Comparison of ENCODE assay signal across 8 mouse cellular contexts in the genomic region with DNA sequence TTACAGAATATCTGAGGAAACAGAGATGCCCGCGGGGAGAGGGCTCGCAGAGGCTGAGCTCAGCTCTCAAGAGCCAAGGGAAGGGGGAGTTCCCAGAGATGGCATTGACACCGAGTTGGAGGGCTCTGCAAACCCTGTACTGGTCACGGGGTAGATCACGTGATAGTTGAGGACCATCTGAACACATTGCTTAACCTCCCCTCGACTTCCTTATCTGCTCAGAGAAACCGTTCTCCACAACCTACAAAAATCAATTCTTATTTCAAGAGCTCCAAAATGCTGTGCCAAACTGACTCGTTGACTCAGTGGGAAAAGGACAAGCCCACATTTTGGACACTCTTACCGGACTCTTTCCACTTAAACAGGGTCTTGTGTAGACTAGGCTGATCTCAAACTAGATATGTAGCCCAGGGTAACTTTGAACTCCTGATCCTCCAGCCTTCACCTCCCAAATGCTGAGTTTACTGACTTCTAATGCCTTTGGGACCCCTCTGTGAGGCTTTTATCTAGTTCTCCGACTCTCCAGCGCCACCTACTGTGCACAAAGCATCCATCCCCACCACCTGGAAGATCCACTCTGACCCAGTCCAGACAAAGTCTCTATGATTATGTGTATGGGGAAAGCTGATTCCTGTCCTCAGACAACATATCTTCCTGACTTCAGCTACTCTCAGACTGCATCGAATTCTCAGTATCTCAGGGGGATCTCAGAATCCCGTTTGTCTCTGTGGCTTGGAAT. TPM values are rescaled to one million over a fixed set of nuclear protein-coding genes. Genes with fewer than 3 reads are reported as not detected.
A peak's percentile ranks its signal among the peaks of the same experiment; 100 is the strongest.
DNase-seq lines count a peak whose midpoint lies in the region; ATAC-seq and TF ChIP-seq lines count a peak whose summit lies in the region.

No protein-coding gene starts in this region.

- H3K27me3 ChIP-seq in cerebellum, adult 2 months (ENCODE audit: control insufficient read depth, insufficient read depth, low read length) = no peaks in the 10 kb centered on the region
- no peaks in the 10 kb centered on the region for H3K27me3 ChIP-seq in embryonic facial prominence, embryonic 11.5 days (ENCODE audit: control insufficient read depth, insufficient read depth, low read length)
- H3K27me3 ChIP-seq in intestine, embryonic 15.5 days (replicated peaks) = no peaks in the 10 kb centered on the region

- H3K27ac ChIP-seq in cerebellum, adult 2 months (ENCODE audit: insufficient read depth, low read length) = no peak overlapping the region
- H3K27ac ChIP-seq in embryonic facial prominence, embryonic 11.5 days (replicated peaks; ENCODE audit: low read depth, low read length) = no peak overlapping the region
- no peak overlapping the region for H3K27ac ChIP-seq in intestine, embryonic 15.5 days

- no peaks in the 10 kb centered on the region for H3K9me3 ChIP-seq in embryonic facial prominence, embryonic 11.5 days (replicated peaks; ENCODE audit: control insufficient read depth, low read length)
- H3K9me3 ChIP-seq in intestine, embryonic 15.5 days = no peaks in the 10 kb centered on the region

- H3K9ac ChIP-seq in embryonic facial prominence, embryonic 11.5 days (replicated peaks; ENCODE audit: low read length) = no peak overlapping the region
- H3K9ac ChIP-seq in intestine, embryonic 15.5 days = no peak overlapping the region

- peak in 1 of 2 experiments; percentile 41 for DNase-seq in cerebellum, adult 2 months
- no peak for DNase-seq in cerebellum, adult 11-12 months
- peak; percentile 56 for DNase-seq in urinary bladder, postnatal 14 days (ENCODE audit: low spot score)
- DNase-seq in urinary bladder, postnatal 4 days (ENCODE audit: low spot score in 2 of 2) = no peak
- DNase-seq in embryonic facial prominence, embryonic 11.5 days (ENCODE audit: low spot score) = peak; percentile 74
- DNase-seq in lung, postnatal 25 days (ENCODE audit: low spot score) = peak; percentile 67
- DNase-seq in spleen, postnatal 10 days (ENCODE audit: low spot score in 2 of 2) = peak; percentile 18 to 69

- no peak for TF ChIP-seq POLR2A in cerebellum, adult 2 months (IDR thresholded peaks at IDR 0.05; ENCODE audit: borderline replicate concordance, insufficient read depth, low read length)

- ATAC-seq in embryonic facial prominence, embryonic 11.5 days (replicated peaks; ENCODE audit: insufficient number of reproducible peaks, low FRiP score, low TSS enrichment, low read depth) = no peak
- ATAC-seq in intestine, embryonic 15.5 days = peak; percentile 56

- 27% methylated on average over 14 of the region's 14 CpGs for WGBS in cerebellum, adult 2 months
- WGBS in embryonic facial prominence, embryonic 11.5 days = 56% methylated on average over 14 of the region's 14 CpGs
- WGBS in intestine, embryonic 15.5 days = 53% methylated on average over 14 of the region's 14 CpGs

- H3K4me1 ChIP-seq in cerebellum, adult 2 months (ENCODE audit: control insufficient read depth, insufficient read depth, low read length) = no peaks in the 10 kb centered on the region; the same call in 1 of the 2 replicates
- H3K4me1 ChIP-seq in embryonic facial prominence, embryonic 11.5 days (ENCODE audit: control insufficient read depth, insufficient read depth, low read length) = no peaks in the 10 kb centered on the region
- no peaks in the 10 kb centered on the region for H3K4me1 ChIP-seq in intestine, embryonic 15.5 days (replicated peaks)

- H3K4me3 ChIP-seq in cerebellum, adult 2 months (replicated peaks; ENCODE audit: insufficient read depth, low read depth, low read length) = no peak overlapping the region
- H3K4me3 ChIP-seq in embryonic facial prominence, embryonic 11.5 days (ENCODE audit: low read depth, low read length) = no peak overlapping the region
- H3K4me3 ChIP-seq in intestine, embryonic 15.5 days (replicated peaks) = no peak overlapping the region

- H3K36me3 ChIP-seq in embryonic facial prominence, embryonic 11.5 days (replicated peaks; ENCODE audit: control insufficient read depth, insufficient read depth, low read depth, low read length) = no peaks in the 10 kb centered on the region
- H3K36me3 ChIP-seq in intestine, embryonic 15.5 days = no peaks in the 10 kb centered on the region

- H3K4me2 ChIP-seq in embryonic facial prominence, embryonic 11.5 days (ENCODE audit: low read depth, low read length) = no peak overlapping the region
- H3K4me2 ChIP-seq in intestine, embryonic 15.5 days (replicated peaks) = no peak overlapping the region

- TF ChIP-seq CTCF in cerebellum, adult 2 months (IDR thresholded peaks at IDR 0.05; ENCODE audit: borderline replicate concordance, insufficient read depth, low read depth, low read length) = peak; percentile 63

RNA-seq across cellular contexts. Expression of a gene that starts 18.9 kb away (rescaled TPM):
- polyA plus RNA-seq in cerebellum, adult 2 months (2012; rRNA removed) = 243 and 262 TPM in 2 replicates
- polyA plus RNA-seq in embryonic facial prominence, embryonic 11.5 days (2014; fragmentation: Nextera tagmentation; extraction: Ambion mirVana) = not detected in 2 replicates
- polyA plus RNA-seq in intestine, embryonic 15.5 days (2015; fragmentation: Nextera tagmentation; extraction: Ambion mirVana) = 0.05 and 0.08 TPM in 2 replicates

RNA-seq across cellular contexts. Expression of a gene that starts 23.5 kb away (rescaled TPM):
- polyA plus RNA-seq in cerebellum, adult 2 months (2012; rRNA removed) = 37.2 and 38.6 TPM in 2 replicates
- 6.9 and 7.8 TPM in 2 replicates for polyA plus RNA-seq in embryonic facial prominence, embryonic 11.5 days (2014; fragmentation: Nextera tagmentation; extraction: Ambion mirVana)
- 7.2 and 8.6 TPM in 2 replicates for polyA plus RNA-seq in intestine, embryonic 15.5 days (2015; fragmentation: Nextera tagmentation; extraction: Ambion mirVana)

Comparison
In these comparisons a context has a peak if more than half of its experiments do, and no peak if none do; other contexts are left out.
1. DNase-seq: peak in urinary bladder, postnatal 14 days (single experiment), embryonic facial prominence, embryonic 11.5 days (single experiment), lung, postnatal 25 days (single experiment) and spleen, postnatal 10 days (2 of 2); none in cerebellum, adult 11-12 months (single experiment) and urinary bladder, postnatal 4 days (0 of 2).
2. RNA of a gene that starts 18.9 kb away (polyA plus RNA-seq): 243 to 262 TPM in cerebellum, adult 2 months; 0.05 to 0.08 TPM in intestine, embryonic 15.5 days and not detected in embryonic facial prominence, embryonic 11.5 days; every median in the first group is over 100 times any median in the second.